In the genomic region with DNA sequence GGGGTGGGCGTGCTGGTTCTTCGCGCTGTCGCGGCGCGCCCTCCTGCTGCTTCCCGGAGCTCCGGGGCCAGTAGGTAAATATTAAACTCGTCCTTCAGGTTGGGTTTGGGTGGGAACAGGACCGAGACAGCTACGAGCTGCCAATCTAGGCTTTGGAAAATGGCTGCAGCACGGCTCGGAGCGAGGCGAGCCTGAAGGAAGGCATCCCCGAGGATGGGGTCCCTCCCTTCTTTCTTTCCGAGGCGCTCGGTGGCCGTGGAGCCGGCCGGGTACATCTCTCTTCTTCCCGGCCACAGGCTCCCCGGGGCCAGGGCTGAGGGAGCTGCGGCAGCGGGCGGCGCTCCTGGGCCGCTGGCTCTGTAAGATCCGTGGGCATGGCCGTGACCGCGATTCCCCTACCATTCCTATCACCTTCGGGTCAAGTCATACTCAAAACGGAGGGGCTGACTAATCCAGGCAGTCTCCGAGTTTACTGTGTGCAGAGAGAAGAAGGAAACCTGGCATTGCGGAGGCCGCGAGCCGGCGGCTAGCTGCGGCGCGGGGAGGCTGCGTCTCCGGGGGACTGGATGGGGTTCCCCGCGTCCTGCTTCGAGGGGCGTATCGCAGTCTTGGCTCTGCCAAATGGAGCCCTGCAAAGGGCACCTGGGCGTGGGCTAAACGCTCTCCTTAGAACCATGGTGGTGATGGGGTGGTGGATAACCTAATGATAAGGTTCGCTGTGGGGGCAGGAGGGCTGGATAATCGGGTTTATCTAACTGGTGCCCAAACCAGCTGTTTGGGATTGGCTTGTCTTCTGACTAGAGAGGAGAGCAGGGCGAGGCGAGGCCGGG, we compare ENCODE assay signal across 8 mouse cellular contexts. TPM values are rescaled to one million over a fixed set of nuclear protein-coding genes. Genes with fewer than 3 reads are reported as not detected.
DNase-seq lines count a peak whose midpoint lies in the region; ATAC-seq lines count a peak whose summit lies in the region.

No protein-coding gene starts in this region.

- H3K27ac ChIP-seq in lung, embryonic 16.5 days (ENCODE audit: low read length), result peak overlapping the region; percentile 94

- no peaks in the 10 kb centered on the region for H3K27me3 ChIP-seq in lung, embryonic 16.5 days (ENCODE audit: control insufficient read depth, insufficient read depth, low read depth, low read length)

- no peaks in the 10 kb centered on the region for H3K36me3 ChIP-seq in lung, embryonic 16.5 days (ENCODE audit: control insufficient read depth, insufficient read depth, low read length)

- DNase-seq in urinary bladder, adult 2 months (ENCODE audit: low spot score), result peak; percentile 89
- DNase-seq in urinary bladder, postnatal 14 days (ENCODE audit: low spot score), result no peak
- peak; percentile 49 to 72 for DNase-seq in cerebellum, adult 18-20 months
- DNase-seq in gastrocnemius, postnatal 25 days, result peak; percentile 27
- peak; percentile 55 for DNase-seq in right cerebral cortex, adult 18-20 months
- peak; percentile 59 for DNase-seq in thymus, postnatal 4 days

- peak; percentile 15 for ATAC-seq in inflammation-experienced regulatory T-cells, adult 6 months
- ATAC-seq in lung, embryonic 16.5 days (ENCODE audit: low read depth), result peak; percentile 41

- H3K4me3 ChIP-seq in lung, embryonic 16.5 days (ENCODE audit: low read length), result peak overlapping the region; percentile 92

- peak overlapping the region; percentile 93 for H3K4me2 ChIP-seq in lung, embryonic 16.5 days (ENCODE audit: low read depth, low read length)

- under 1% methylated on average over 56 of the region's 59 CpGs for WGBS in lung, embryonic 16.5 days

- H3K9me3 ChIP-seq in lung, embryonic 16.5 days (ENCODE audit: control insufficient read depth, low read length), result no peaks in the 10 kb centered on the region

- H3K4me1 ChIP-seq in lung, embryonic 16.5 days (replicated peaks; ENCODE audit: control insufficient read depth, insufficient read depth, low read length), result peaks cover 32% of the 10 kb centered on the region

- H3K9ac ChIP-seq in lung, embryonic 16.5 days (ENCODE audit: low read length), result peak overlapping the region; percentile 90

RNA-seq across cellular contexts. Expression of gene Daam1, which starts 0.6 kb away (rescaled TPM):
- polyA plus RNA-seq in urinary bladder, adult 2 months (2012; rRNA removed), result 17.8 and 19.4 TPM in 2 replicates
- 10 to 100 TPM; 10.4 to 13.8 TPM for total RNA-seq in gastrocnemius, postnatal 25 days (2021)
- polyA plus RNA-seq in inflammation-experienced regulatory T-cells, adult 6 months (2017; shearing (Covaris generic)), result 1 to 10 TPM; 1.4 to 3.0 (median 1.6) TPM
- polyA plus RNA-seq in lung, embryonic 16.5 days (2015; fragmentation: Nextera tagmentation; extraction: Ambion mirVana), result 16.0 TPM in 2 replicates
